Mouse (Mus musculus): Measurements from ENCODE around the gene Rfk.

The Rfk gene

GRCm38 (mm10) chr19:17393841-17394591 lies at the start of gene Rfk:
Gene Rfk (plus strand): TSS chr19:17394043.
- DNase-seq: peak; percentile 96

DNA sequence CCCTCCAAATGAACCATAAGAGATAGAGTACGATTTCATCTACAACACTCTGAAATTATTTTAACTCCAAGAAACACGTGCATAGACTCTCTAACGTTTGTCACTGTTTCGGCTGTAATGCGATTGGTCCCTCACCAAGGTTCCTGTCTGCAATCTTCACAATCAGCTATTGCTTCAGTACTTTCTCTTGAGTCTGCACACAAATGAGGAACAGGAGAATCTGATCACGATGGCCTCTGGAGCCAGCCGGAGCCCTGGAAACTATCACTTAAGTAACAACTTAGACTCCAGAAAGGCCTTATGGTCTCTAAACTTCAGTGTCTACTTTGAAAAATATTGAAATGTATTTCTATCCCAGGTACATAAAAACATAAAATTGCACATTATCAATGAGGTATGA lies 49.0 kb upstream of the Rfk start:
- no peak for DNase-seq

- no peak for DNase-seq
Observed at GRCm38 (mm10) chr19:17346716-17347474, 46.9 kb upstream of the Rfk start.

DNA sequence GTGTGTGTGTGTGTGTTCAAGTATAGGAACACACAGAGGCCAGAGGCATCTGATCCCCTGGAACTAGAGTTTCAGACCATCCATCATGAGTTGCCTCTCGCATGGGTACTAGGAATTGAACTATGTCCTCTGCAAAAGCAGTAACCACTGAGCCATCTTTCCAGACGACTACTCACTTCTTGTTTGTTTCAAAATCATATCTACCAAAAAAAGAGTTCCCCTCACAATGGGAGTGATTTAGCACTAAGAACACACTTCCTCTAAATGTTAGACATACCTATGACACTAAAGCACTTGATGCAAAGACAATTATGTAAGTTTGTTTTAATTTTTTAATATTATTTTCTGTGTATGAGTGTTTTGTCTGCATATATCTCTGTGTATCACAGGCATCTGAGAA lies 46.0 kb upstream of the Rfk start:
- DNase-seq: no peak

DNA sequence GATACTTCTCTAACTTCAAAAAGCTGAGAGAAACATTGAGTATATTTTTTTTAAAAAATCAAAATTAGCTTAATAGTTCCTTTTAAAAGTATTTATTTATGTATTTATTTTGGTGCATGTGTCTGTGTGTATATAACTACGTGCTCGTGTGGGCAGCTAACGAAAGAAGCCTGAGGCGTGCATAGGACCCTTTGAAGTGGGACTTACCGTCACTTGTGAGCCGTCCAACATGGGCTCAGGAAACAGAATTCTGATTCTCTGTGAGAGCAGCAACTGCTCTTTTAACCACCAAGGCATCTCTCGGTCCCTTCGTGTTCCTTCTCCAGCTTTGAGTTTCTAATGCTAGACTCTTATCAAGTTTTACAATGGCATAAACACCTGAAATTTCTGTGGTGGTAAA lies 40.1 kb upstream of the Rfk start:
- no peak for DNase-seq

- DNase-seq: no peak
Observed at GRCm38 (mm10) chr19:17354362-17354761, 39.5 kb upstream of the Rfk start.

DNA sequence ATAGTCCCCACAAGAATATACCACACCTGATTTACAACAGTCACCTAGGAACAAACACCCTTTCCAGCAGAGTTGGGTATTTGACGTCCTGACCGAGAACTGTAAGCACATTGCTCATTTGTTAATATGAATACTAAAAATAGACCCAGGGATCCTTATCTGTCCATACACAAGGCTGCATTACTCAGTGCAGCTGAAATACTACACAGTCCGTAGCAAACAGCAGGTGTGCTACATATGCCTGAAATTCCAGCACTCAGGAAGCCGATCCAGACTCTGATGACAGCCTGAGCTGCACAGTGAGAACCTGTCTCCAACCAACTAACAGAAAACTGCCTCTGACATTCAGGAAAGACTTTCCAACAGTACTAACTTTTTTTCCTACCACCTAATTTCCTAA lies 39.0 kb upstream of the Rfk start:
- DNase-seq: no peak

- DNase-seq: no peak
Observed at GRCm38 (mm10) chr19:17355361-17355760, 38.5 kb upstream of the Rfk start.

DNA sequence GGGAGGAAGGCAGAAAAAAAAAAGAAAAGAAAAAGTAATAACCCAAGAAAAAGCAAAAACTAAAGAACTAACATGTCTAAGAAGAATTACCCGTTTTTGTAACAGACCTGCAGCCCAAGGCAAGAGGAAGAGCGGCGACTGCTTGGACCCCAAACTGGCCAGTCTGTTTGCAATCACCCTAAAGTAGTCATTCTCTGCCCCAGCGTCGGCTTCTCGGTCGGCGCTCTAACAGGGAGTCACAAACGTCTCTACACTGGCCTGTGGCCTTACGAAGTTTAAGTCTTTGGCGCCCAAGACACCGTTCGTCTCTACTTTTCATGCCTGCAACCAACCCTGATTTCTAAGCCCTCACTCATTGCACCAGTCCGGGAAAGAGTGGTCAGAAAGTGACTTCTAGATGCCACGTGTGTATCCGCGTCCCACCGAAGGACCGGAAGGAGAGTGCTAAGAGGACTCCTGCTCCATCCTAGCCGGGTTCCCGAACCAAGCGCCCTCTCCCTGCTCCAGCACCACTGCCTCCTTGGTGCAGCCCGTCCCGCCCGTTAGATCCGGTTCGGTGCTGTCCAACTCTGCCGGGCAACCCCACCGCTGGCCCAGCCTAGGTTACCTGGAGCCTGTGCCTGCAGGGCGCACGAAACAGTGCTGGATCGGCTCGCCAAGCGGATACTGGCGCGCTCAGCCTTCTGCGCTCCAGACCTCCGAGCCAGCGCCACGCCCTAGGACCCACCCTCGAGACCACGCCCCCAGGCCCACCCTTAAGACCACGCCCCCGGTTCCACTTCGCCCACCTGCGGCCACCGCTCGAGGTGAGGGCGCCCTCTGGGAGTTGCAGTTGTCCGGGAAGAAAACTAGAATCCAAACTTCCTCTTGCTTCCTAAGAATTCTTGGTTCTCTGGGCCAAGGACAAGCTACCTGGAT lies 37.6 kb upstream of the Rfk start:
- peak; percentile 75 to 76 for DNase-seq

- no peak for DNase-seq
Observed at GRCm38 (mm10) chr19:17356932-17357331, 36.9 kb upstream of the Rfk start.

DNA sequence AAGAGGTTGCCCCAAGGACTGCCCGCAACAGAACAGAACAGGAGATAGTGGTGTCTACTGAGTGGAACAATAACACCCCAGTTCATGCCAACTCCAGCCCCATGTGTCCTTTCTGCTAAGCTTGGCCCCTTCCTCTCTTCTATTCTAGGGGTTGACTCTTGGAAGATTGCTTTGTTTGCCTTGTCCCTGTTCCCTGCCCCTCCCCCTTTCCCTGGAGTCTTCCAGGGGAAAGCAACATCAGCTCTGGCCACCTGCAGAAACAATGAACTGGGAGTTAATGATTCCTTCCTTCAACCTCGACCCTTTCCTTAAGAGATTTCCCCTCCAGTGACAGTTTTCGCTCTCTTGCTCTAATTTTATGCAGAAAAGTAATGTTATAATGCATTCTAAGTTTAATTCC lies 36.5 kb upstream of the Rfk start:
- DNase-seq: no peak

DNA sequence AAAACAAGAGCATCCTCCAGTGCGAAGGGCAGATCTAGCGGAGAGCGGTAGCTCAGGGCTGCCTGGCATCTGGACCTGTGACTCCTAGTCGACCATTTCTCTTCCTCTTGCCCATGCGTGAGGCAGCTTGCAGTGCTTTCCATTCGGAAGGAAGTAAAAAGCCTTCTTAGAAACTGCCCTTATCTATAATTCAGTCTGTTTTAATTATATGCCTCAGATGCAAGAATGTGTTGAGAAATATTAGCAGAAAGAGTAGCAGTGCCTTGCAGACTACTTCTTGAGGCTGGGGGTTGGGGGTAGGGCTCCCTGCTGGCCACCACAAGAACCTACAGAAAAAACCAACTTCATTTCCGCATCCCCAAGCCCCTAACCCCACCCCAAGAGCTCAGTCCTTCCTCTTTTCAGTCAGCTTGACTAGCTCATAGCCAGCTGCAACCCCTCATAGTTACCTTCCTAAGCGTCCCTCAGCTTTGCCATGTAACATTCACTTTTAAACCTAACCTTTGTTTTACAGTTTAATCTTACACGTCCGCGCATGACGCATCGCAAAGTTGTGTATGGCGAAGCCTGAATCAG lies 34.4 kb upstream of the Rfk start:
- DNase-seq: no peak

GRCm38 (mm10) chr19:17361181-17361580 lies 32.7 kb upstream of the Rfk start:
- no peak for DNase-seq

- peak in 1 of 2 experiments; percentile 46 for DNase-seq
Observed at GRCm38 (mm10) chr19:17364741-17365140, 29.1 kb upstream of the Rfk start.

GRCm38 (mm10) chr19:17366364-17367090 lies 27.3 kb upstream of the Rfk start:
- DNase-seq: no peak

- DNase-seq: no peak
Observed at GRCm38 (mm10) chr19:17368557-17368956, 25.3 kb upstream of the Rfk start.

DNA sequence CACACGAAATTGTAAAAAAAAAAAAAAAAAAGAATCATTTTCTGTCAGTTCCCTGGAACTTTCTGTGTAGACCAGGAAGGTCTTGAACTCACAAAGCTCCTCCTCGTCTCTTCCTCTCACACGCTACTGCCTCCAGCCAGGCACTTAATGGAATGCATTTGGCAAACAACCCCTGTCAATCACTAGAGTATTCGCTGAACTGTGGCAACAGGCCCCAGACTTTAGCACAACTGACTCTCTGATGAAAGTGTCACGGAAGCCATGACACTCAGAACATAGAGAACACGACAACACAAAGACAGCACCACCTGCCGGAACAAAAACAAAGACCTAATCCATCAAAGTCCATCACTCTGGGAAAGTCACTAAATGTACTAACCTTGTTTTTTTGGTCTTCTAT lies 24.3 kb upstream of the Rfk start:
- DNase-seq: no peak

DNA sequence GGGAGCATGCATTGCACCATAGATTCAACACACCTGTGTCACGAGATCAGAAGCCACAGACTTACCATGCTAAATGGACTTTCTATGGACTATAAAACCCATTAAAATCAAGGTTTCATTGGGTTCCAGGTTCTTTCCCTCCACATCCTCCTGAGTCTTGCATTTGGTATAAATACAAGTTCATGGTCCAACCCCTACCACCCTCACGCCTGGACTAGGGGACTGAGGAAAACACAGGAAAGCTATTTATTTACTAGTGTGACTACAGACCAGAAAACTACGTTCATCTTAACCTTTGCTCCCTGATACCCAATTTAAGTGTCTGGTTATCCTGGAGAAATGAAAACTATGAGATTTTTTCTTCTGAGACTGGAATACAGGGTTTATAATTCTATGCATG lies 21.1 kb upstream of the Rfk start, which contains the start of gene Gcnt1:
Gene Gcnt1 (minus strand): TSS at position 144 of the 400 bp plus-strand sequence.
- DNase-seq: no peak

DNA sequence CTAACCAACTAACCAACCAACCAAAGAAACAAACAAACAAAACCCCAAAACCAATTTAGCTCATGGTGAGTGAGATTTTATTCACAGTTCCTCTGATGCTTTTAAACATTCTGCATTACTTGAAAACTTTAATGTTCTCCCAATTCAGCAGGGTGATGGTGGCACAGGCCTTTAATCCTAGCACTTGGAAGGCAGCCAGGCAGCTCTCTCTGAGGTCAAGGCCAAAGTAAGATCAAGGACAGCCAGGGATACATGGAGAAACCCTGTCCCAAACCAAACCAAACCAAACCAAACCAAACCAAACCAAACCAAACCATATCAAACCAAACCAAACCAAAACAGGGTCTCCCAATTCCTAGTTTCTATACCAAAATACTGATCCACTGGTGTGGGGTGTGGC lies 15.0 kb upstream of the Rfk start:
- DNase-seq: no peak

GRCm38 (mm10) chr19:17380549-17380948 lies 13.3 kb upstream of the Rfk start:
- no peak for DNase-seq

GRCm38 (mm10) chr19:17382807-17383397 lies 10.9 kb upstream of the Rfk start:
- DNase-seq: no peak

DNA sequence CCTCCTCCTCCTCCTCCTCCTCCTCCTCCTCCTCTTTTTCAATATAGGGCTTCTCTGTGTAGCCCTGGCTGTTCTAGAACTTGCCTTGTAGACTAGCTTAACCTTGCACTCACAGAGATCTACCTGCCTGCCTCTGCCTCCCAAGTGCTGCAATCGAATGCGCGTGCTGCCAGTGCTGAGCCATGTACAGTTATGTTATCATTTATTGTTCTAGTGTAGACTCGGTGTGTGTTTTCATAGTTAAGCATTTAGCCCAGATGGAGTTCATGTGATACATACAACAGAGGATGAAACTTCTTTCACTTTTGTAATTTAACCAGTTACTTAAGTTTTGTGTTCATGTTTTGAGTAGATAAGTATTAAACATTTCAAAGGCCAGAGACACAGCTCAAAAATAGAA lies 8.8 kb upstream of the Rfk start:
- no peak for DNase-seq

Data from lung, postnatal 4 days (tissue).